Mouse (Mus musculus): ENCODE results near the gene Otud6a. TPM values are rescaled to one million over a fixed set of nuclear protein-coding genes. Genes with fewer than 3 reads are reported as not detected.
A peak's percentile ranks its signal among the peaks of the same experiment; 100 is the strongest.

The Otud6a gene
- polyA plus RNA-seq (2014; fragmentation: Nextera tagmentation; extraction: Ambion mirVana): not detected in 2 replicates

- H3K27me3 ChIP-seq (replicated peaks; ENCODE audit: control insufficient read depth, insufficient read depth, low read length): peaks cover 9% of the 10 kb centered on the region; the same call in 1 of the 2 replicates
- no peaks in the 10 kb centered on the region for H3K36me3 ChIP-seq (ENCODE audit: control insufficient read depth, insufficient read depth, low read length)
- H3K4me1 ChIP-seq (ENCODE audit: control insufficient read depth, insufficient read depth, low read length): no peaks in the 10 kb centered on the region
- H3K4me3 ChIP-seq (ENCODE audit: low read depth, low read length): no peak within 1 kb of the TSS
- H3K27ac ChIP-seq (replicated peaks; ENCODE audit: low read depth, low read length): no peak within 1 kb of the TSS
- no peaks in the 10 kb centered on the region for H3K9me3 ChIP-seq (ENCODE audit: control insufficient read depth, low read length)
- 89% methylated on average over 21 of the region's 21 CpGs for WGBS
- no peak within 1 kb of the TSS for H3K9ac ChIP-seq (ENCODE audit: low read depth, low read length)
- ATAC-seq (ENCODE audit: low read depth): no peak
- DNase-seq (ENCODE audit: low spot score): no peak
- no peak within 1 kb of the TSS for H3K4me2 ChIP-seq (ENCODE audit: low read depth, low read length)
Measured at GRCm38 (mm10) chrX:100428693-100429092, at the start of gene Otud6a. Gene Otud6a (plus strand): TSS chrX:100429013.

GRCm38 (mm10) chrX:100389887-100390286 is 38.9 kb upstream of the Otud6a start:
- Histone ChIP-seq H3K4me1 (ENCODE audit: control insufficient read depth, insufficient read depth, low read length) (no peaks in the 10 kb centered on the region), H3K36me3 (ENCODE audit: control insufficient read depth, insufficient read depth, low read length) (no peaks in the 10 kb centered on the region), H3K4me2 (ENCODE audit: low read depth, low read length) (no peak overlapping the region), H3K9ac (ENCODE audit: low read depth, low read length) (no peak overlapping the region), H3K4me3 (ENCODE audit: low read depth, low read length) (no peak overlapping the region), H3K9me3 (ENCODE audit: control insufficient read depth, low read length) (no peaks in the 10 kb centered on the region), H3K27me3 (replicated peaks; ENCODE audit: control insufficient read depth, insufficient read depth, low read length) (peaks cover 8% of the 10 kb centered on the region; the same call in 1 of the 2 replicates), H3K27ac (replicated peaks; ENCODE audit: low read depth, low read length) (no peak overlapping the region)
- 100% methylated on average over 1 of the region's 1 CpGs for WGBS
- ATAC-seq (ENCODE audit: low read depth) (no peak), DNase-seq (ENCODE audit: low spot score) (no peak)

- Histone ChIP-seq H3K36me3 (ENCODE audit: control insufficient read depth, insufficient read depth, low read length) (no peaks in the 10 kb centered on the region), H3K9ac (ENCODE audit: low read depth, low read length) (no peak overlapping the region), H3K27me3 (replicated peaks; ENCODE audit: control insufficient read depth, insufficient read depth, low read length) (peaks cover 8% of the 10 kb centered on the region; the same call in 1 of the 2 replicates), H3K27ac (replicated peaks; ENCODE audit: low read depth, low read length) (no peak overlapping the region), H3K9me3 (ENCODE audit: control insufficient read depth, low read length) (no peaks in the 10 kb centered on the region), H3K4me3 (ENCODE audit: low read depth, low read length) (no peak overlapping the region), H3K4me2 (ENCODE audit: low read depth, low read length) (no peak overlapping the region), H3K4me1 (ENCODE audit: control insufficient read depth, insufficient read depth, low read length) (no peaks in the 10 kb centered on the region)
- no peak for ATAC-seq (ENCODE audit: low read depth)
- peak; percentile 34 for DNase-seq (ENCODE audit: low spot score)
- WGBS: 25% methylated on average over 6 of the region's 6 CpGs
Measured at GRCm38 (mm10) chrX:100392304-100392703, 36.5 kb upstream of the Otud6a start.

GRCm38 (mm10) chrX:100394223-100394861 is 34.5 kb upstream of the Otud6a start:
- Histone ChIP-seq H3K36me3 (ENCODE audit: control insufficient read depth, insufficient read depth, low read length) (no peaks in the 10 kb centered on the region), H3K9ac (ENCODE audit: low read depth, low read length) (no peak overlapping the region), H3K4me2 (ENCODE audit: low read depth, low read length) (no peak overlapping the region), H3K4me1 (ENCODE audit: control insufficient read depth, insufficient read depth, low read length) (no peaks in the 10 kb centered on the region), H3K27me3 (replicated peaks; ENCODE audit: control insufficient read depth, insufficient read depth, low read length) (peaks cover 4% of the 10 kb centered on the region; the same call in 1 of the 2 replicates), H3K27ac (replicated peaks; ENCODE audit: low read depth, low read length) (no peak overlapping the region), H3K9me3 (ENCODE audit: control insufficient read depth, low read length) (no peaks in the 10 kb centered on the region), H3K4me3 (ENCODE audit: low read depth, low read length) (no peak overlapping the region)
- ATAC-seq (ENCODE audit: low read depth) (no peak), DNase-seq (ENCODE audit: low spot score) (no peak)
- WGBS: 76% methylated on average over 7 of the region's 7 CpGs

GRCm38 (mm10) chrX:100395026-100395425 is 33.8 kb upstream of the Otud6a start:
- WGBS: 86% methylated on average over 8 of the region's 8 CpGs
- no peak overlapping the region for H3K9ac ChIP-seq (ENCODE audit: low read depth, low read length)

GRCm38 (mm10) chrX:100400900-100401299 is 27.9 kb upstream of the Otud6a start:
- Histone ChIP-seq H3K4me1 (ENCODE audit: control insufficient read depth, insufficient read depth, low read length) (no peaks in the 10 kb centered on the region), H3K27ac (replicated peaks; ENCODE audit: low read depth, low read length) (no peak overlapping the region), H3K9ac (ENCODE audit: low read depth, low read length) (no peak overlapping the region), H3K9me3 (ENCODE audit: control insufficient read depth, low read length) (no peaks in the 10 kb centered on the region), H3K4me3 (ENCODE audit: low read depth, low read length) (no peak overlapping the region), H3K36me3 (ENCODE audit: control insufficient read depth, insufficient read depth, low read length) (no peaks in the 10 kb centered on the region), H3K27me3 (replicated peaks; ENCODE audit: control insufficient read depth, insufficient read depth, low read length) (peaks cover 6% of the 10 kb centered on the region), H3K4me2 (ENCODE audit: low read depth, low read length) (no peak overlapping the region)
- no peak for ATAC-seq (ENCODE audit: low read depth)
- no peak for DNase-seq (ENCODE audit: low spot score)

More at GRCm38 (mm10) chrX:100395026-100395425, 33.8 kb upstream of the Otud6a start:
- H3K9me3 ChIP-seq (ENCODE audit: control insufficient read depth, low read length): no peaks in the 10 kb centered on the region
- DNase-seq (ENCODE audit: low spot score) (no peak), ATAC-seq (ENCODE audit: low read depth) (no peak)
- H3K4me2 ChIP-seq (ENCODE audit: low read depth, low read length): no peak overlapping the region
- H3K27ac ChIP-seq (replicated peaks; ENCODE audit: low read depth, low read length): no peak overlapping the region
- H3K27me3 ChIP-seq (replicated peaks; ENCODE audit: control insufficient read depth, insufficient read depth, low read length): peaks cover 3% of the 10 kb centered on the region; the same call in 1 of the 2 replicates
- no peaks in the 10 kb centered on the region for H3K36me3 ChIP-seq (ENCODE audit: control insufficient read depth, insufficient read depth, low read length)
- no peak overlapping the region for H3K4me3 ChIP-seq (ENCODE audit: low read depth, low read length)
- no peaks in the 10 kb centered on the region for H3K4me1 ChIP-seq (ENCODE audit: control insufficient read depth, insufficient read depth, low read length)

GRCm38 (mm10) chrX:100401657-100402056 is 27.2 kb upstream of the Otud6a start:
- no peak overlapping the region for H3K4me3 ChIP-seq (ENCODE audit: low read depth, low read length)
- peaks cover 6% of the 10 kb centered on the region for H3K27me3 ChIP-seq (replicated peaks; ENCODE audit: control insufficient read depth, insufficient read depth, low read length)
- H3K27ac ChIP-seq (replicated peaks; ENCODE audit: low read depth, low read length): no peak overlapping the region
- H3K36me3 ChIP-seq (ENCODE audit: control insufficient read depth, insufficient read depth, low read length): no peaks in the 10 kb centered on the region
- DNase-seq (ENCODE audit: low spot score) (no peak), ATAC-seq (ENCODE audit: low read depth) (no peak)
- H3K4me2 ChIP-seq (ENCODE audit: low read depth, low read length): no peak overlapping the region
- 88% methylated on average over 5 of the region's 5 CpGs for WGBS
- H3K9ac ChIP-seq (ENCODE audit: low read depth, low read length): no peak overlapping the region
- no peaks in the 10 kb centered on the region for H3K4me1 ChIP-seq (ENCODE audit: control insufficient read depth, insufficient read depth, low read length)
- H3K9me3 ChIP-seq (ENCODE audit: control insufficient read depth, low read length): no peaks in the 10 kb centered on the region

- no peak overlapping the region for H3K4me2 ChIP-seq (ENCODE audit: low read depth, low read length)
- 65% methylated on average over 1 of the region's 1 CpGs for WGBS
- H3K36me3 ChIP-seq (ENCODE audit: control insufficient read depth, insufficient read depth, low read length): no peaks in the 10 kb centered on the region
- no peaks in the 10 kb centered on the region for H3K9me3 ChIP-seq (ENCODE audit: control insufficient read depth, low read length)
- DNase-seq (ENCODE audit: low spot score) (no peak), ATAC-seq (ENCODE audit: low read depth) (no peak)
- H3K4me1 ChIP-seq (ENCODE audit: control insufficient read depth, insufficient read depth, low read length): no peaks in the 10 kb centered on the region
- H3K4me3 ChIP-seq (ENCODE audit: low read depth, low read length): no peak overlapping the region
- peaks cover 2% of the 10 kb centered on the region; the same call in 1 of the 2 replicates for H3K27me3 ChIP-seq (replicated peaks; ENCODE audit: control insufficient read depth, insufficient read depth, low read length)
- H3K27ac ChIP-seq (replicated peaks; ENCODE audit: low read depth, low read length): no peak overlapping the region
- H3K9ac ChIP-seq (ENCODE audit: low read depth, low read length): no peak overlapping the region
Measured at GRCm38 (mm10) chrX:100409245-100409644, 19.6 kb upstream of the Otud6a start.

- H3K36me3 ChIP-seq (ENCODE audit: control insufficient read depth, insufficient read depth, low read length): no peaks in the 10 kb centered on the region
- H3K4me1 ChIP-seq (ENCODE audit: control insufficient read depth, insufficient read depth, low read length): no peaks in the 10 kb centered on the region
- H3K4me2 ChIP-seq (ENCODE audit: low read depth, low read length): no peak overlapping the region
- no peak for DNase-seq (ENCODE audit: low spot score)
- H3K27me3 ChIP-seq (replicated peaks; ENCODE audit: control insufficient read depth, insufficient read depth, low read length): peaks cover 20% of the 10 kb centered on the region
- H3K4me3 ChIP-seq (ENCODE audit: low read depth, low read length): no peak overlapping the region
- ATAC-seq (ENCODE audit: low read depth): no peak
- no peak overlapping the region for H3K27ac ChIP-seq (replicated peaks; ENCODE audit: low read depth, low read length)
- 56% methylated on average over 3 of the region's 3 CpGs for WGBS
- H3K9me3 ChIP-seq (ENCODE audit: control insufficient read depth, low read length): no peaks in the 10 kb centered on the region
- H3K9ac ChIP-seq (ENCODE audit: low read depth, low read length): no peak overlapping the region
Measured at GRCm38 (mm10) chrX:100432311-100432710, 3.5 kb downstream of the Otud6a start.
